Mouse (Mus musculus): Measurements from ENCODE around the gene Nck2.

DNA sequence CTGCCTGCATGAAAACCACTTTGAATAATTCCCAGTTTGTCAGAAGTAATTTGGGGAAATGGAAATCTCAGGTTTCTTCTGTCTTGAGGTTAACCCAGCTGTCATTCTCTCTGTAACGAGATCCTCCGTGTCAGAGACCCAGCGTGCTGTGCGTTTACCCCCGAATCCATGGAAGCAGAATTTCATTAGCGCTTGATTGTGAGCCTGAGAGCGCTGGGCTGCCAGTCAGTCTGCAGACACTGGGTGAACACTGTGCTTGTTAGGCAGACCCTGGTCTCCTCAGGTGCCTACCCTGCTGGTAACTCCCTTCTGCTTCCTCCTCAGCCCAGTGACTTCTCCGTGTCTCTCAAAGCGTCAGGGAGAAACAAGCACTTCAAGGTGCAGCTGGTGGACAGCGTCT lies 124.4 kb downstream of the Nck2 start:
- TF ChIP-seq POLR2A (IDR thresholded peaks at IDR 0.05; ENCODE audit: borderline replicate concordance, low read depth, low read length) (no peak), CTCF (IDR thresholded peaks at IDR 0.05; ENCODE audit: low read depth, low read length) (no peak)
